Mouse (Mus musculus) T-cell, adult 66 days (primary cell): ENCODE data around the gene Eif4e1b. TPM values are rescaled to one million over a fixed set of nuclear protein-coding genes. Genes with fewer than 3 reads are reported as not detected.

ENCODE experiments used
- total RNA-seq, 2 experiments: library from RNA; stranded (reverse); gene quantifications; 3 replicates in 1 of 2; 4 replicates in 1 of 2; pipeline ENCODE4 v1.2.4; 2023

The Eif4e1b gene
- total RNA-seq = not detected

DNA sequence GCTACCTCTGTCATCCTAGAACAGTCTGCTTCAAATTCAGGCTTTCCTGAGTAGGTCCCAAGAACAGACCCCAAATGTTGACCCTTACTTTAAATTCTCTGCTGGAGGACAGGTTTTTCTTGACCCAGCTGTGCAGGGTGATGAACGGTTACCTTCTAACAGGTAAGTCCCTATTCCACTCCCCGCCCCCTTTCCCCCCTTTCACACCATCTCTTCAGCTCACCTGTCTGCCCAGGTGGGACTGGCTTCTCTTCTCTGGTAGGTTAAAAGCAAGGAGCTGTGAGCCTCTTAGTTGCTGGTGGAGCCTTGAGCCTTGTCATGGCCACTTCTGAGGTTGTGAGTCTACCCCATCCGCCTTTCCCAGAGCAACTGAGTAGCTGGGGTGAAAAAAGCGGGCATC is at the start of gene Eif4e1b:
Gene Eif4e1b, plus strand, starts transcription at position 301 of the 400 bp plus-strand sequence.

DNA sequence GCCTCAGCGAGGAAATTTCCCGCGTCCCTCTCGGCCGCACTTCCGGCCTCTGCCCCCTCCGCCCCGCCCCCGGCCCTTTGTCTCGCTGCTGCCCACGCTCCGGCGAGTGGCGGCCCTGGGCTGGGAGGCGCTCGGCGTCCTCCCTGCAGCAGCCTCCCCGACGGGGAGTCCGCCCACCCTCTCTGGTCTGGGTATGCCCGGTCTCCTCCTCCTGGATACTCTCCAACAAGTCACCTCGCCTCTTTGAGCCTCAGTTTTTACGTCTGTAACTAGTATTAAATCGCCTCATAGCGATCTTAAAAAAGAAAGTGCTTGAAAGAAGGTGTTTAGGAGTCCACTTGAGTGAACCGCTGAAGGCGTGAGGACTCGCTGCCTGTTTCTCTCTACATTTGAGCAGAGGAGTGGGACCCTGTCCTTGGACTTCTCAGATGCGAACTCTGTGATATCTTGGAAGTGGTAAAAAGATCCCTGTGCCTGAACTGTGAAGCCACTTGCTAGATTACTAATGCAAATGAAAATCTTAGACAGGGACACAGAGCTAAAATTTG is 33.9 kb upstream of the Eif4e1b start, which contains the start of gene Gprin1:
Gene Gprin1, minus strand, starts transcription at position 11 of the 548 bp plus-strand sequence.

GRCm38 (mm10) chr13:54766192-54766768 is 17.5 kb upstream of the Eif4e1b start, which contains the start of gene Sncb:
Gene Sncb (minus strand): TSS chr13:54766595.

GRCm38 (mm10) chr13:54788740-54789560 is 5.2 kb downstream of the Eif4e1b start, which contains the start of gene Tspan17:
Gene Tspan17 (plus strand): TSS chr13:54789377.

Other genes with a start within 250 kb of the Eif4e1b start
- 10 to 100 TPM; 37.7 to 46.2 TPM for gene 4833439L19Rik, start 218.6 kb upstream of the Eif4e1b start, total RNA-seq
- 1 to 10 TPM; 1.9 to 3.9 TPM for gene Arl10, start 209.0 kb upstream of the Eif4e1b start, total RNA-seq
- 10 to 100 TPM; 16.2 to 25.1 TPM for gene Nop16, start 193.9 kb upstream of the Eif4e1b start, total RNA-seq
- gene Higd2a, start 193.8 kb upstream of the Eif4e1b start, total RNA-seq = 10 to 100 TPM; 84.3 to 84.7 TPM
- gene Cltb, start 172.7 kb upstream of the Eif4e1b start, total RNA-seq = 10 to 100 TPM; 35.8 to 40.6 TPM
- gene Faf2, start 162.2 kb upstream of the Eif4e1b start, total RNA-seq = 10 to 100 TPM; 49.8 to 67.3 TPM
- 100 to 1,000 TPM; 223 to 234 TPM for gene Rnf44, start 90.1 kb upstream of the Eif4e1b start, total RNA-seq
- not detected for gene Cdhr2, start 82.5 kb upstream of the Eif4e1b start, total RNA-seq
- gene Gprin1, start 34.1 kb upstream of the Eif4e1b start, total RNA-seq = not detected
- not detected for gene Sncb, start 17.4 kb upstream of the Eif4e1b start, total RNA-seq
- gene Tspan17, start 5.4 kb downstream of the Eif4e1b start, total RNA-seq = 1 to 10 TPM in 1 of 2 experiments, under 1 TPM in 1; 0.84 to 2.1 TPM
- gene Unc5a, start 165.4 kb downstream of the Eif4e1b start, total RNA-seq = 1 to 10 TPM; 1.2 to 4.3 TPM
- 1 to 10 TPM; 2.0 to 3.9 TPM for gene Hk3, start 237.4 kb downstream of the Eif4e1b start, total RNA-seq